Mouse (Mus musculus): Measurements from ENCODE around the gene Spata5.
"Not testable (repeated sequence)": the region's sequence is repeated elsewhere in the genome, so short reads cannot be mapped to it uniquely, and the experiment has no call there.

Gene Spata5

DNA sequence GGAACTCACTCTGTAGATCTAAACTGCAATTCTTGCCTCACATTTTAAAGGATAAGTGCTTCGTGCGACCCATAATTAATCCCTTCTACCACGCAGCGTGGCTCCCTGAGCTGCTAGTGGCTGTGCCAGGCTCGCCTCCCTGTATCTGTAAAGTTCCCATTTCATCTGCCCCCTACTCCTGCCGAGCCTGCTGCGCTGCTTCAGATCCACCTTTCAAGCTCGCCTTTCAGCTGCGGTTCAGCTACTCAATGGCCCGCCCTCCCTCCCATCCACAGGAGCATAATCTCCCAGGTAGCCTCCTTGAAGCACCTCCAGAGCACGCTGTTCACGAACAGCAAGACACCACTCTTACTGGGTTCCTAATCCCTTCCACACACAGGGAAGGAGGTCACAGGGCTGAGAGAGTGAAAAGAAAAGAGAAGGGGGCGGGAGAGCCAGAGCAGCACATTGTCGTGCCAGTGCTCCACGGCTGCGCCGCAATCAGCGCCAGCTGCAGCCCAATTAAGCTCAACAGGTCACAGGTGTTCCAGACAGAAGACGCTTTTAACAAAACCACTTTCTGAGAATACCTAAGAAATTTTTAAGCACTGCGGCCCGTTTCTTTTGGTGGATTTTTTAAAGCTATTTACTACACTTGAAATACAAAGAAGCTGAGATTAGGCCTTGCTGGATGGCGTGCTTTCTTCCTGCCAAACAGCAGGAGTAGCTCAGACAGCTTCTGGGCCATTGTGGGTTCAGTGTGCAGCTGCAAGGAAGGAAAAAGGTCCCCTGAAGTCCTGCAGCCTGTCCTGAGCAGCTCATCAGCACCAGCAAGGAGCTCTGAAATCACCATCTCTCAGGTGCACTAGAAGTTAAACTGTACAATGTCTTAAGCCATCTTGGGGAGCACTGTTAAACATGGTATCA is 150.2 kb downstream of the Spata5 start:
- no peak for DNase-seq (ENCODE audit: low read depth)

DNA sequence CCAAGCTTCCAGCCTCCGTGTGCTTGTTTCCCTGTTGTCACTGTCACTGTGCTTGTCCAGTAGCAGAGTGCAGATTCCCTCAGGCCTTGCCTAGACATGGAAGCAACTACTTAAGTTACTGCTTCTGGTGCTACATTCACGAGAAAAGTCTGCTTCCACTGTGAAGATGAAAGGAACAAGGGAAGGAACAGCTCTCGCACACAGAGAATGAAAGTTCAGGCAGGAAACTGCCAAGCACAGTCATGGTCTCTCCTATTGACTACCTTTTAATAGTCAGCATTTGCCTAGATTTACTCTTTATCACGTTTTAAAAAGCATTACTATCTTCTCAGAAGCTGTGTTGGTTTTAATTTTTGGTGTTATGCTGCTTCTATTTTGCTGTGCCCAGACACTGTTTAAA is 151.9 kb downstream of the Spata5 start:
- DNase-seq (ENCODE audit: low read depth), result no peak

DNA sequence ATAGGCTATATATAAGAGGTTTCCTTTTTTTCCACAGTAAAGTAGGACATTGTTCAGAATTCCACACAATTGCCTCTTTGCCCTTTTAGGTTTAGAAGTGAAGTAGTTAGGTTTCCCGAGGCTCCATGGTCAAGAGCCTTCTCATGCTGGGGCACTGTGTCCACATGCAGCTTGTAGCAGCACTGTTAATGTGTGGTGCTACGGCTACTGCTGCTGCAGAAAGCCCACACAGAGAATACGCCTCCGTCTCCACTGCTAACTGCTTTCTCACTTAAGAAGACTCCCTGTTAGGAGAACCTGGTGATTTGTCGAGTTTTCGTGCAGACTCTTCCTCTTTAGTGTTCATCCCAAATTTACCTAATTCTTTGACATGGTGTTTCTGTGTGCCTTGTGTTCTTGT is 152.4 kb downstream of the Spata5 start:
- no peak for DNase-seq (ENCODE audit: low read depth)

DNA sequence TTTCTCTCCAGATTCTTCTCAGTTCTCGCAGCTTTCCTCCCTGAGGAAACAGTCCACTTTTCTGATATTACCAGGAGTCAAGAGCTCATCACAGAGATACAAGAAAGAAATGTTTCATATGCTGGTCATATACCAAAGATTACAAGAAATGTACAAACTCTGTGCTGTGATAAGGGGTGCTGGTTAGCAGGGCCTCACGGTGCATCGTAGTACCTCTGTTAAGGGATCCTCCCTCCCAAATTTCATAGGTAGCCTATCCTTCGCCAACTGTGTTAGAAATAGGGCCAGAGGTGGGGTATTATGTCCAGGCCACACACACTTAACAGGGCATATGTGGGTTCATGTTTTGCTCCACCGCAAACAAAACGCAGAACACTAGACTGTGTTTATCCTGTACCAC is 157.1 kb downstream of the Spata5 start:
- DNase-seq (ENCODE audit: low read depth), result no peak

DNA sequence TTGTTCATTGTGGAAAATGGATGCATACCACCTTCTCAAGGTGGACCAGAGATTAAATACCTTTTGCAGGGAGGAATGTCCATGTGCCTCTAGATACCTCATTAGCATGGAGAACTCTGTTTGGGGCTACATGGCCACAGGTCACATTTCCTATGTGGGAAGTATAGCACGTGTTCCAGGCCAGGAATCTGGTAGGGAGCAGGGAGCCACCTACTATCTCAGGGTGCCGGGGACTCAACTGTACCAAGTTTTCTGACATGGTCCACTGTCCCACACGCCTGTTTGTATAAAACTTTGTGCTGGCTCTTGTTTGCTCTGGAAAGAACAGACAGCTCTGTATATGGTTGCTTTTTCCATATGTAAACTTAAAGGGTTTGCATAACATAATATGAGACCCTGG is 158.0 kb downstream of the Spata5 start:
- DNase-seq (ENCODE audit: low read depth), result no peak

DNA sequence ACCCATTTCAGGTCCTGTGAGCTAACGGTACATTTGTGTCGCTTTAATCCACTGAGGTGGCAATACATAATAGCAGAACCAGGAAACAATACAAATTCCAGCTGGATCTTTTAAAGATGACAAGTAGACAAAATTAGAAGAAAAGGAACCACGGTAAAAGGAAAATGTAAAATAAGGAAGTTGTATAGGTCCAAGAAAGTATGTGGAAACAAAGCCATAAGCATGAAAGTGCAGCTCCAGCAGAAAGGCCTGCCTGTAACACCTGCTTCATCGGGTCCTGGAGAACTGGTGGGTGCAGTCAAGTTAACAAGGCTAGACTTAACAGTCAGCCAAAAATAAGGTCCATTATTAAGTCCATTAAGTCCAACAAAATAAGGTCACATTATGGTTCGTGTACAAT is 164.9 kb downstream of the Spata5 start:
- no peak for DNase-seq (ENCODE audit: low read depth)

DNA sequence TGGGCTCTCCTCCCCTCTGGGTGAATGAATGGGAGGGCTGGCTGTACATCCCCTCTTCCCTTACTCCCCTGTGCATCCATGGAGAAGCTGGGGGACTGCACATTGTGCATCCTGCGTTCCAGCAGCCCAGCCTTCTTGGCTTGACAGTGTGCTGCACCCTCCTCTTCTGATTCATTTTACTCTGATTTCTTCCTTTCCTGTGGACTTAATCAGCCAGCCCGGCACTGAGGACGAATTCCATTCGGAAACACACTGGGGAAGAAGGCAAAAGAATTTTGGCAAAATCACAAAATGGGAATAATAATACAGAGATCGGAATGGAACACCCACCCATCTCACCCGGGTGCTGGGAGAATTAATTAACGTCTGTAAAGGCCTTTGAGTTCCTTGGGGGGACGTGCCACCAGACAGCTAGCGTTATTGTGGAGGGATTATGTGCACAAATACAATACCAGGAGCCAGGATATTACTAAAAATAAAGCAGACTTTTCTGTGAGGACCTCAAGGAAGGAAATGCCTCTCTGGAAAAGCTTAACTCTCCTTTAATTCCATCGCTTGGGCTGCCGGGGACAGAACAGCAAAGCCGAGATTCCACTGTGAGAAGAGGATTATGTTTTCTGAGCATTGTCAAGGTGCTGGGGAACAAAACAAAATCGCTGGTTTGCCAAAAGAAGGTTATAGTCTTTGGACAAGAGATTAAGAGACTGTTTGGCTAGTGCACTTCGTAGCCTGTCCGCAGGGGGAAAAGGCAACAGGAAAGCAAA is 166.5 kb downstream of the Spata5 start:
- no peak for DNase-seq (ENCODE audit: low read depth)

DNA sequence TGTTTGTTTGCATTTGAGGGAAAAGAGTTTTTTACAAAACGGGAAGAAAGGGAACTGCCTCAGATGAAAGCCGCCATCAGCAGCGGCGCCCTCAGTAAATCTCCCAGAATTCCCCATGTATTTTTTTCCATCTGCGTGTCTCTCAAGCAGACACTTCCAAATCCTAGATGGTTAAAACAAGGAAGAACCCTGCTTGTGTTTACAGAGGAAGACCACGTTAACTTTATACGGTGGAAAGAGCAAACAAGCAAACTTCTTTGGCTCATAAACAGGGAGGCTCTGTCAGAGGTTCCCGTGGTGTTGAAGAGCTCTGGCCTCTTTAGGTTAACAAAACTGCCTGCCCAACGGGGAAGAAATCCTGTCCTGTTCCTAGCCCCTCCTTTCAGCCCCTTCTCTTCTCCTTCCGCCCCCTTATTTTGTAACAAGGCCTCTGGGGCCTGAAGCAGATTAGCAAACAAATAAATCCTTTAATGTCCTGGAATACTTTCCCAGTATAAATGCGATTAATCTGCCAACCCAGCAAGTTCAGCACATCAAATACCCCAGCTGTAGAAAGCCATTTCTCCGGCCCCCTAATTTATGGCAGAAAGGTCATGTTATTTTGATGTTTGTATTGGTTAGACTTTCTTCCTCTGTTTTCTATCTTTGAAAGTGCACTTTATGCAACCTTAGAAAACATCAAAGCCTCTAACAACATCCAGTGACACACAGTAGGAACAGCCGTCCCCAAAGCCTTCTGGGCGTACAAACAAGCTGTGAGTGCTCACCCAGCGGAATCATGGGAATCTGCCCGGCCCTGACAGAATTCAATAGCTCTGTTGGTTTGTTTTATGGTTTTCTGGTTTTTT is 167.3 kb downstream of the Spata5 start:
- no peak for DNase-seq (ENCODE audit: low read depth)

DNA sequence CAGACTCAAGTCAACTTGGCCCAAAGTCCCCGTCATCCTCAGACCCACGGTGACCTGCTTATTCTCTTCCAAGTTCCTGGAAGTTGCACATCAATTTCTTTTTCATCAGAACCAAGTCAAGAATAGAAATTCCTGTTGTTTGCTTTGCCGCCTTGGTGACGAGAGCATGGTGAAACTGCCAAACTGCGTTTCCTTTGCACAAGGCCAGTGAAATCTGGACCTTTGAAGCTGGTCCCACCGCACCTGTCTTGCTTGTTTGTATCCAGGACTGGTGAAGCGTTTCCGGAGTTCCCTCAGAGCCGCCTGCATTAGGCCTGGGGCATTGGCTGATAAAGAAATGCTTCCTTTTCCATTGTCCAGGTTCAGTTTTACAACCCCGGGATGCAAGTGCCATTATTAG is 176.0 kb downstream of the Spata5 start:
- DNase-seq (ENCODE audit: low read depth), result no peak

DNA sequence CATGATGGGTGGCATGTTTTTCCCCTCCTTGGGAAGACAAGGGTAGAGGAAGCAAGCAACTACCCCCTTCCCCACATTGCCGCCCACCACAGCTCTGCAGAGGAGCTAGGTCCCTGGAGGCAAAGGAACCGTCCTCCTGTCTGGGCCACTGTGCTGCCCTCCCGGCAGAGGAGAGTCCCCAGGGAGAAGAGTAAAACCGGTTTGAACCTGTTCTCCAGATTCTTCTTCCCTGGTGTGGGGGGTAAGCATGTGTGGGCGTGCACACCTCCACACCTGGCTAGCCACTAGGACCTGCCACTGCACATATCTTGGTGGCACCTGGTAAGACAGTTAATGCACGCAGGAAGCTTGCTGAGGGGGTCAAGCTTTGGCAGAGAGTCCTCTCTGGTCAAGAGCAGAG is 176.8 kb downstream of the Spata5 start:
- no peak for DNase-seq (ENCODE audit: low read depth)

DNA sequence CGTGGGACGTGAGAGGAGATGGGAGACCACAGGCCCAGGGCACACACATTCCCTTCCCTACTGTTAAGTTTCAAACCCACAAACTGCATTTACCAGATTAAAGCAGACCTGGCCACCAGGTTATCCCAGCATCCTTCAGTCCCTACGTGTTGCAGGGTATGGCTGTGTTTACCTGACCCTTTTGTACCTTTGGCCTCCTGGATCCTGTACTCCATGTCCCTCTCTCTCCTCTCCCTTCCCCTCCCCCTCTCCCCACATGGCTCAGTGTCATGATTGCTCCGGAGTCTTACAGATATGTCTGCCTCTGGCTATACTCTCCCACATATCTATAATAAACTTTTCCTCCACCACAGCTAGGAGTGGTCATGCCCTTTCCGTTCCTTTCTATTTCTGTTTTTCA is 177.5 kb downstream of the Spata5 start:
- no peak for DNase-seq (ENCODE audit: low read depth)

DNA sequence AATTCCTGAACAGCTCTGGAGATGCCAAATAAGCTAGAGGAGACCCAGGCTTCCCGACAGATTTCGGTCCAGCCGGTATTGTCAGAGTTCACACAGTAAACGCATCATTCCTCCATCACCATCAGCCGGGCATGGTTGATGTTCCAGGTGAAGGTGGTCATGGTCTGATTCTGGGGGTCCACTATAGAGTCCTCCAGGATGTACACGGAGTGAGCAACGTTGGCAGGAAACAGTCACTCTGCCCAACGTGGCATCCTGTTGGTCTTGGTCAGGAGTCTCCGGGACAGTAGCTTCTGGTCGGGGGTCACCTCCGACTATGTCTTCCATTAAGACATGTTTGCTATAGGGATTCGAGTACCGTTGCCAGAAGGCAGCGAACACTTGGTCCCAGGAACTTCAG is 179.9 kb downstream of the Spata5 start:
- DNase-seq (ENCODE audit: low read depth), result not testable (repeated sequence)

DNA sequence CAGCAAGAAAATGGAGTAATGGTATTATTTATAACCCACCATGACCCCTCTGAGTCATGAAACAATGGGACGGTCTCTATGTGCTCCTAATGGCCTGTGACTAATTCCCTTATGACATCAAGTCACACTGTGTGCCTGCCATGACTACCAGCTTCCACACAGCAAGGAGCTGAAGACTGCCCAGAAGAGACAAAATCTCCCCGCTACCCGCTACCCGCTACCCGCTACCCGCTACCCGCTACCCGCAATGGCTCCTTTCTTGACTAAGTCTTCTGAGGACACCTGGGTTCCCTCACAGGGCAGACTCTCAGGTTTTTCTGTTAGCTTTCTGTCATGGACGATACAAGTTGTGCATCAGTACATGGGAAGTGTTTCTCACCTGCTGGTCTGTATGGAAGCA is 182.7 kb downstream of the Spata5 start:
- DNase-seq (ENCODE audit: low read depth), result no peak

DNA sequence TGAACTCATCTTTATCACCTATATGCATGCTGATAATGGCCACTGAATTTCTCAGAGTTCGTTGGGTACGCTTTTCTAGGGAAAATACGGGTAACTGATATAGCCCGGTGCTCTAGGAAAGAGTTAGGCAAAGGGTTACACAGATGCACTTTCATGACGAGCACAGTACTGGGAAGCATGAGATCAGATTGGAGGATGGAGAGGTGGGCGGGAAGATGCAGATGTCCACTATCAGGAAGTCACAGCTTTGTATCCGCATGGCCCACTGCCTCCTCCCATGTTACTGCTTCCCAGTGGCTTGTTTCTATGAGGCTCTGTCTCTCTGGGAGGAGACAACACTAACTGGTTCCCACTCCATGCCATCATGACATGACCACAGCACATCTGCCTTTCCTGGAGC is 183.2 kb downstream of the Spata5 start:
- DNase-seq (ENCODE audit: low read depth), result no peak

DNA sequence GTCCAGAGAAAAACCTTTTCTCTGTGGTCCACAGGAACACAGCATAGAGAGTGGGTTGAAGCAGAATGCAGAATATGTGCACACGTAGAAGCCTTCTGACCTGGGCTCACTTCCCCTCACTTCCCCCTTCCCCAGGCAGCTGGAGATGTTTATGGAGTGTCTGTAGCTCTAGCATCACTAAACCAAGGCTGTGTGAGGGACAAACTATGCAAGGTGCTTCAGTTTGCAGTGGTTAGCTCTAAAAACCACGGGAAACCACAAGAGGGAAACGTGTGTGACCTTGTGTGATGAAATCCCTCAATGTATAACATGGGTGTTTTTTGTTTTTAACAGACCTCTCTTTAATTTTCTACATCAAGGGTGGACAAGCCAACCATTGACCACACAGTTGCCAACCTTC is 183.8 kb downstream of the Spata5 start:
- DNase-seq (ENCODE audit: low read depth), result no peak

DNA sequence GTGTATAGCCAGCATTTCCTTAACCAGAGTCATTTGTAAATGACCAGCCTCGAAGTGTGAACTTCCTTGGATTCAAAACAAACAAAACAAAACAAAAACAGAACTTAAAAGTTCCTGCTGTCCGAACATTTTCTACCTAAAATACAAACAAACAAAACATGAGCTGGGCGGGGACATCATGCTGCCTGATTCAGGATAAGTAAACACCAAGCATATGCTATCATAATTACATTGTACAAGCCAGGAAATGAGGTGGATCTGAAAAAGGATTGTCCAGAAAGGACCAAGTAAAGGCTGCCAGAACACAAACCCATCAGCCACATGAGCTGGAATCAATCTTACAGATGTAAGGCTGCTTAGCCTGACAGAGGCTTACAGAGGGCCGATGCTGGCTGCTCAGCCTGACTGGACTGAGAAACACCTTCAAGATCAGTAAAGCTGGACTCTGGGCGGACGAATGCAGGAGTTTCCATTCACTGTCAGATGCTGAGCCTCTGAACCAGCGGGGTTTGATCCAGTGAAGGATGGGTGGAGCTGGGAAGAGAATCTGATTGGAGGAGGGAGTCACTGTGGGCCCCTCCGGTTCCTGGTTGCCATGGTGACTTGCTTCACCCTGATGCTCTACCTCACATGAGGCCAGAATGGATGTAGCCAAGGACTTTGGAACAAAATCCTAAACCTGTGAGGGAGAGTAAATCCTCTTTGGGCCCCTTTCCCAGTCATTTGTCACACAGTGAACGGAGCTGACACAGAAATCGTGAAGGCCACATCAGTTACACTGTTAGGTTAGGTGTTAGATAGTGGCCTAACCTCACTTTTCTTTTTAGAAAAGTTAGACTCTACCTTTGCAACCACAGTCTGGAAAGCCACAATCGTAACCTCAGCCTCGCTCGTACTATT is 185.5 kb downstream of the Spata5 start:
- no peak for DNase-seq (ENCODE audit: low read depth)

DNA sequence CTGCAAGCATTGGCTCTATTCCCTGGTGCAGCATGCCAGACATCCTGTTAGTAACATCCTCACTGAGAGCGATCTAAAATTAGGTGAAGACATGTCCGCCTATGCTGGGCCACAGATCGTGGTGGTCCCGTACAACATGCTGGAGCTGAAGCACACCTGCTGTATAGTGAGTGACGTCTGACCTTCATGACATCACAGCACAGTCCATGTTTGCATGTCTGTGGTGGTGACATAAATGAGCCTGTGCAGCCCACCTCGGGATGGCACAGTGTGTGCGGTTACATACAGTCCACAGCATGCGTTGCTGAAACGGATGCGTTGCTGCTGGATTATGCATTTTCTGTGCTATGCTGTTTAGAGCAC is 186.2 kb downstream of the Spata5 start:
- no peak for DNase-seq (ENCODE audit: low read depth)

DNA sequence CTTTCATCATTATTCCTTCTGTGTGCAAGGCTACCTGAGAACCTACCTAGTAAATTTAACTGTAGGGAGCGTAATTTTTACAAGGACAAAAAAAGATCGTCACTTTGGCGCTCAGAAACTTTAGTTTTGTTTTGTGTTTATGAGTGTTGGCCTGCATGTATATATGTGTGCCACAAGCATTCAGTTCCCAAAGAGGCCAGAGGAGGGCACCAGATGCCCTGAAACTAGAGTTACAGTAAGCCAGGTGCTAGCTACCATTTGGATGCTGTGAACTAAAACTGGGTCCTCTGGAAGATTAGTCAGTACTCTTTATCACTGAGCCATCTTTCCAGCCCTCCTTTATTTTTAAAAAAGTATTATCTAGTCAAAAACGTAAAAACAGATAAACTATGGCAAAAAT is 189.2 kb downstream of the Spata5 start:
- peak; percentile 21 for DNase-seq (ENCODE audit: low read depth)

DNA sequence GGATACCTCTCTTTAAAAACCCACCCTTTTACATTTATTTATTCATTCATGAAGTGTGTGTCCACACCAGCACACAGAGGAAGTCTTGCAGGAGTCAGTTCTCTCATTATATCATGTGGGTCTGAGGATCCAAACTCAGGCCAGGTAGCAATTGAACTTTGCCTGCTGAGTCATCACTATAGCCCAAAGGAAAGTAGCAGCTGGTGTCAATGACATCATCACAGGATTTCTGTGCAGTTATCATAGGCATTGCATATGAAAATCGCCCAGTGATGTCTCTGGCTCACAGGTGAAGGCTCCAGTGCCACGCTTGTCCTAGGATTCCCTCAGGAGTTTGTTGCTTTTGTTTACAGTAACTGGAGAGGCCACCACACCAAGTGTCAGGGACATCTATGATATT is 191.0 kb downstream of the Spata5 start:
- DNase-seq (ENCODE audit: low read depth), result no peak

DNA sequence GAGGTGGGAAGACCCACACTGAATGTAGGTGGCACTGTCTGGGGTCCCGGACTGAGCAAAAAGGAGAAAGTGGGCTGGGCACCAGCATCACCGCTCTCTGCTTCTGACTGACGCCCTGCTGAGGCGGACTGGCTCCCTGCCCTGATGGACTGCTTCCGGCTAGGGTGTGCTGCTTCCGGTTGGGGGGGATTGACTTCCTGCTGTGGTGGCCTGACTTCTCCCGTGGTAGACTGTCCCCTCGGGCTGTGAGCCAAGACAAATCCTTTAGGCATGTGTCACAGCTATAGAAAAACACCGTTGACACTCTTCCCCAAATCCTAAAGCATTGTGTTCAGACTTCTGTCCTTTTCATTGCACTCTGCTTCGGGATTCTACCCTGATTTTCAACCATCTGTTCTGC is 194.0 kb downstream of the Spata5 start:
- DNase-seq (ENCODE audit: low read depth), result no peak

DNA sequence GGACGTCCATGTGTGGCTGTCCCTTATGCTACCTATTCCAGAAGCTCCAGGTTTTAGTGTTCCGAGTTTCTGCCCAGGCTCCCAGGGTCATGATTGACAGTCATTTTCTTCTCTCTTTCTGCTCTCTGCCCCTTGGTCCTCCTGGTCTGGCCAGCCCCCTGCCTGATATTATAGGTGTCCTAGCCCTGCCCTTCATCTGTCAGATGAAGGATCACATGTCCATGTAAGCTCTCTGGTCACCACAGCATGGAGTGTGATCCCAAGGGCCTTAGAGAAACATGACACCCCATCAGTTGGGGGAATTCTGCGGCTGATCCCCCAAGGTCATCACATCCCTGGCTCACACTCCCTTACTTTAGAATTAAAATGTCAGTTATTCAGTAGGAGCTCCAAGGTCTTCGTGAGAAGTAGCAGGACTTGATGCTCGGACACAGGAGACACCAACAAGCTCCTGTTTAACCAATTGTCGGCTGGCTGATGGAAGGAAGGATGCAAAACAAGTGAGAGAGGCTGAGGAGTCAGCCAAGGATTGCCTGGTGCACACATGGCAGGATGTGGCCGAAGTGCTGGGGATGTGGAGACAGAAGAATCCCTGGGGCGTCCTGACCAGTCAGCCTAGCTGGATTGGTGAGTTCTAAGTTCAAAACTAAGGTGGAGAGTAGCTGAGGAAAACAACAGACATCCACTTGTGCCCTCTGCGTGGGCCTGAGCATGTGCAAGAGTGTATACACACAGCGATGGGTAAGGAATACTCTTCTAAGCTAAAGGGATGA is 195.4 kb downstream of the Spata5 start:
- DNase-seq (ENCODE audit: low read depth), result no peak
